Mouse (Mus musculus) brown adipose tissue, adult 24 weeks (tissue): ENCODE measurements around the gene 1700016H13Rik. TPM values are rescaled to one million over a fixed set of nuclear protein-coding genes. Genes with fewer than 3 reads are reported as not detected.

ENCODE experiments used
- H3K27ac ChIP-seq: fragments of 200-500 bp; replicated peaks from 2 replicates; pipeline ENCODE4 v1.5.1; 2012; ENCODE audit warnings: low read depth, mild to moderate bottlenecking, low read length
- H3K4me1 ChIP-seq: fragments of 200-500 bp; 2 replicates; pipeline ENCODE4 v1.6.1; 2012; ENCODE audit warnings: low read length, mixed read lengths; ENCODE audit not compliant: control insufficient read depth, insufficient read depth, insufficient read length
- H3K4me3 ChIP-seq: fragments of 200-500 bp; 2 replicates; pipeline ENCODE4 v1.5.1; 2012; ENCODE audit warnings: low read depth, mild to moderate bottlenecking, low read length, moderate library complexity; ENCODE audit not compliant: insufficient read depth
- polyA plus RNA-seq: library from polyadenylated mRNA; stranded (reverse); fragments of >200 nt; gene quantifications from 2 replicates; pipeline ENCODE4 v1.2.4, GENCODE M21; 2012; ENCODE audit not compliant: missing spikeins, insufficient read depth, insufficient read length

Gene 1700016H13Rik
- polyA plus RNA-seq, 1 experiment: not detected

DNA sequence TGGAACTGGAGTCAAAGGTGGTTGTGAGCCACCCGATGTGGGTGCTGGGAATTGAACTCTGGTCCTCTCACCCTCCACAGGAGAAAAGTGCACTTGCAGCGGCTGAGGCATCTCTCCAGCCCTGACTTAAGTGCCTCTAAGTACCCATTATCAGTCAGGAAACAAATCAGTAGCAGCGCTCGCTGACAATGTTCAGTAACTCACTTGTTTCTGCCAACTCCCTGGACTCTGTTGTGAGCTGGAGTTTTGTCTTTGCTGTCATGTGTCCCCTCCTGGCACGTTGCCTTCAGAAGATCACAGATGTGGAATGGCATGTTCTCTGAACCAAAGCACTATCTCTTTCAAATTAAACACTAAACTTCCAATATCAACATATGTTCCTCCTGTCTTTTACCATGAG is 33.8 kb upstream of the 1700016H13Rik start:
- Histone ChIP-seq H3K4me3 (no peak overlapping the region), H3K27ac (no peak overlapping the region), H3K4me1 (no peaks in the 10 kb centered on the region)

DNA sequence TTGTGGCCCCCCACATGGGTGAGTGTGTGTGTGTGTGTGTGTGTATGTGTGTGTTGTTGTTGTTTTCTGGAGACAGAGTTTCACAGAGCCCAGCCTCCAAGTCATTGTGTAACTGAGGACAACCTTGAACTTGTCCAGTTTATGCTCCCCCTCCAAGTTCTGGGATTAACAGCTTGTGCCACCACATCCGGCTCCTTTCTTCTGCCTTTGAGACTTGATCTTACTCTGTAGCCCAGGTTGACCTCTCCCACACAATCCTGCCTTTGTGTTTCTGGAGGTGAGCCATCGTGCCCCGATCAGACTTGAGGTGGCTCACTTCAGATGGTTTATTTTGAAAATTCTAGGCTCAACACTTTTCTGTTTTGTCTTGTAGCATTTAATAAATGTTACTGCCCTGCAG is 26.0 kb upstream of the 1700016H13Rik start:
- no peak overlapping the region for H3K4me3 ChIP-seq
- no peak overlapping the region for H3K27ac ChIP-seq
- no peaks in the 10 kb centered on the region for H3K4me1 ChIP-seq

- H3K4me1 ChIP-seq: no peaks in the 10 kb centered on the region
- H3K4me3 ChIP-seq: no peak overlapping the region
- no peak overlapping the region for H3K27ac ChIP-seq
These were observed 24.6 kb upstream of the 1700016H13Rik start for GRCm38 (mm10) chr5:103680381-103680780.

DNA sequence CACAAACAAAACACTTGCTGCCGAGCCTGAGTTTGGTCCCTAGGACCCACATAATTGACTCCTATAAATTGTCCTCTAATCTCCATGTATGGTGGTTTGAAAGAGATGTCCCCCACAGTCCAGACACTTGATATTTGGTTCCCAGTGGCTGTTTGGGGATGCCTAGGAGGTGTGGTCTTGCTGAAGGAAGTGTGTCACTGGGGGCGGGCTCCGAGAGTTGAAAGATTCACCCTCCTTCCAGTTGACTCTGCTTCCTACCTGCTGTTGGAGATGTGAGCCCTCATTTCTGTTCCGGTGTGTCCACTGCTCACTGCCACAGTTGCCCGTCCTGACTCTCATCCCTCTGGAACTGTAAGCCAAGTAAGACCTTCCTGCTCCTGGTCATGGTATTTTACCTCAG is 23.2 kb upstream of the 1700016H13Rik start:
- Histone ChIP-seq H3K4me3 (no peak overlapping the region), H3K4me1 (no peaks in the 10 kb centered on the region), H3K27ac (no peak overlapping the region)

DNA sequence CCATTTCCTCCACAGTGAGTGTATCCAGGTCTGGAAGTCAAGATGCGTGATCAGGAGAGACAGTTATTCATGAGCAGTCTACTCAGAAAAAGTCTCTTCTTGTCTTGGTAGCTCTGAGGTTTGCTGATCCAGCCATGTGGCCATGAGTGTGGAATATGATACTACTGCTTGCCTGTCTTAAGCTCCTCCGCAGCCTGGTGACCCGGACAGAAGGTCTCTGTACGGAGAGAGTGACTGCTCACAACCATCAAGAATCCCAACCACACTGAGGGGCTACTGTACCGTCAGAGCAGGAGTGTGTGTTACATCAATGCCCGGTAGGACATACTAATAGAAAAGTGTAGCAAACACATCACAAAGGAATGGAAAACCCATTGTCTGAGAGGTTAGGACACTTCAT is 22.1 kb upstream of the 1700016H13Rik start:
- H3K4me3 ChIP-seq: no peak overlapping the region
- H3K27ac ChIP-seq: no peak overlapping the region
- H3K4me1 ChIP-seq: no peaks in the 10 kb centered on the region

DNA sequence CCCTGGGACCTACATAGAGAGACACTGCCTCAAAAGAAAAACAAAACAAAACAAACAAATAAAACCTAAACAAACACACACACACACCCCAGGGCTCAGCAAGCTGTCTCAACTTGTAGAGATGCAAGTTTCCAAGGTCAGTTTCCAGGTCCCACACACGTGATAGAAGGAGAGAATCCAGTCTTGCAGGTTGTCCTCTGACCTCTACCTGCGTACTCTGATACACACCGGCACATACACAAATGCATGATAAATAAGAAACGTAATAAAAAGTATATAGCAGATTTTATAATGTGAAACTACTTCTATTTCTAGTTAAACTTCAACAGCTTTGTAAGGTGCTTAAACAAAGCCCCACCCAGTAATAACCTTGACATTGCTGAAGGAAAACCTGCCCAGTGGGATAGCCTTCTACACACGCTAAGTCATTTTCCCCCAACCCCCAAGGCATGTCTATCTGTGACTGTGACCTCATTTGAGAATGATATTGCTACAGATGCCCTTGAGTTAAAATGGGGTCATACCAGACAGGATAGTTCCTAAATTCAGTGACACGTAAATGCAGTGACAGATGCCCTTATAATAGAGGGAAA is 20.6 kb upstream of the 1700016H13Rik start:
- no peaks in the 10 kb centered on the region for H3K4me1 ChIP-seq
- H3K27ac ChIP-seq: no peak overlapping the region
- H3K4me3 ChIP-seq: no peak overlapping the region

GRCm38 (mm10) chr5:103674482-103674881 is 18.7 kb upstream of the 1700016H13Rik start:
- Histone ChIP-seq H3K4me3 (no peak overlapping the region), H3K4me1 (no peaks in the 10 kb centered on the region), H3K27ac (no peak overlapping the region)

GRCm38 (mm10) chr5:103673611-103674010 is 17.8 kb upstream of the 1700016H13Rik start:
- Histone ChIP-seq H3K27ac (no peak overlapping the region), H3K4me1 (no peaks in the 10 kb centered on the region), H3K4me3 (no peak overlapping the region)

DNA sequence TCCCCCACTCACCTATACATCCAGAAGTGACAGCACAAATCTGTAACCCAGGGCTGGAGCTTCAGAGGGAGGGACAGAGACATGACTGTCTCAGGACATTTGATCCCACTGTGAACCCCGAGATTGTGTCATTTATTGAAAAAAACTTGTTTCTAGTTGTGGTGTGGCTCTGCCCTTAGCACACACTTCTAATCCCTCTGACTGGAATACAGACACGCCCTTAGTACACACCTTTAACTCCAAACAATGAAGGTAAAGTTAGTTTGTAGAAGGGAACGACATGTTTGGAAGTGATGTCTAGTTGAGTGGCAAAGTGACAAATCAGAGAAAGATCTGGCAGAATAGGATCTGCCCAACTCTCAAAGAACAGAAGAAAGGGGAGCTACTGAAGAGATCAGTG is 16.0 kb upstream of the 1700016H13Rik start:
- H3K27ac ChIP-seq: no peak overlapping the region
- no peaks in the 10 kb centered on the region for H3K4me1 ChIP-seq
- H3K4me3 ChIP-seq: no peak overlapping the region

DNA sequence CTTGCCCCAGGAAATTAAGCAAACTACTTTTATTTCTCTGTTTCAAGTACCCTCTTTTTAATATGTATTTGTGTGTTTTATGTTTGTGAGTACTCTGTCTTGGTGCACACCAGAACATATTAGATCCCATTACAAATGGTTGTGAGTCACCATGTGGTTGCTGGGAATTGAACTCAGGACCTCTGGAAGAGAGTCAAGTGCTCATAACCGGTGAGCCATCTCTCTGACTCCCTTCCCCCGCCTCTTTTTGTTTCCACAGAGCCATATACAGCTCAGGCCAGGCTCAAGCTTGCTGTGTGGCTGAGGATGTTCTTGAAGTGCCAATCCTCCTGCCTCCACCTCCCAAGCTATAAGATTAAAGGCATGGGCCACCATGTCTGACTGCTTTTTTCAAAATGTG is 10.1 kb upstream of the 1700016H13Rik start:
- Histone ChIP-seq H3K4me3 (no peak overlapping the region), H3K27ac (no peak overlapping the region), H3K4me1 (no peaks in the 10 kb centered on the region)

DNA sequence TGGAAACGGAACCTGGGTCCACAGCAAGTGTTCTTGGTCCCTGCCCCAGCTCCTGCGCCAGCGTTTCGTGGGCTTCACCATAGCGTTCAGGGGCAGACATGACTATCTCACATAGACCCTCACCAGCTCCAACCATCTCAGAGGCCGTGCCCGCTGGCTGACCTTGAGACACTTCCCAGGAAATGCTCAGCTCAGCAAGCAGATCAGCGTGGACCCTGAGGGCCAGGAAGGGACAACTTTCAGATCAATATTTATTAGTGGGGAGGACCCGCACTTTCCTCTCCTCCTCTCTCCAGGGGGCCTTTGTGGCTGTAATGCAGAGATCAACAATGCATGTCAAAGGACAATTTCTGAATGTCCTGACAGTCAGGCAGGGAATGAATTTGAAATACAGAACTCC is 9.1 kb upstream of the 1700016H13Rik start:
- Histone ChIP-seq H3K4me3 (no peak overlapping the region), H3K4me1 (no peaks in the 10 kb centered on the region), H3K27ac (no peak overlapping the region)

DNA sequence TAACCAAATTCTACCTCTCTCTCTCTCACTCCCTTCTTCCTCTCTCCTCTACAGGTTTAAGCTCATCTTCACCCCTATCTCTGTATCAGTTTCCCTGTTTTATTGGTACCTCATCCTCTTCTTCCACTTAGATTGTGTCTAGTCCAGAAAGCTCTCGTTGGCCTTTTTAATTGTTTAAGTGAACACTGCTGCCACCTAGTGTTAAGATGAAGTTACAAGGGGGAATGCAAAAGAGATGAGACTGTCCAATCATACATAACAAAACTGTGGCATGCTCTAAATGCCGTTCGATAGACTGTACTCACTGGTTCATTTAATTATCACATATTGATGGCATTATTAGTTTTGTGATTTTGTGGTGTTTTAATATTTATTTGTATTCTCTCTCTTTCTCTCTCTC is 3.8 kb upstream of the 1700016H13Rik start:
- H3K4me1 ChIP-seq: no peaks in the 10 kb centered on the region
- H3K27ac ChIP-seq: no peak overlapping the region
- H3K4me3 ChIP-seq: no peak overlapping the region

DNA sequence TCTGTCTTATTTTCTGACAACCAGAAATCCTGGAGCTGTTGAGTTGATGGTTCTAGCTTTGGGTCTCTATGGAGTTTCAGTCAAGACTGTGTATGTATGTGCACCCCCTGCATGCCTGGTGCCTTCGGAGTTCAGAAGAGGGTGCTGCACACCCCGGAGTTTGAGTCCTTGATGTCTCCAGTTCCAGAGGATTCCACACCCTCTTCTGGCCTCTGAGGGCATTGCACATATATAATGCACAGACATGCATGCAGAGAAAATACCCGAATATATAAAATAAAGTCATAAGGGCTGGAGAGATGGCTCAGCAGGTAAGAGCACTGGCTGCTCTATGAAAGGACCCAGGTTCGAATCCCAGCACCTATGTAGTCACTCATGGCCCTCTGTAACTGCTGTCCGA is 3.1 kb upstream of the 1700016H13Rik start:
- no peak overlapping the region for H3K27ac ChIP-seq
- no peak overlapping the region for H3K4me3 ChIP-seq
- H3K4me1 ChIP-seq: no peaks in the 10 kb centered on the region

DNA sequence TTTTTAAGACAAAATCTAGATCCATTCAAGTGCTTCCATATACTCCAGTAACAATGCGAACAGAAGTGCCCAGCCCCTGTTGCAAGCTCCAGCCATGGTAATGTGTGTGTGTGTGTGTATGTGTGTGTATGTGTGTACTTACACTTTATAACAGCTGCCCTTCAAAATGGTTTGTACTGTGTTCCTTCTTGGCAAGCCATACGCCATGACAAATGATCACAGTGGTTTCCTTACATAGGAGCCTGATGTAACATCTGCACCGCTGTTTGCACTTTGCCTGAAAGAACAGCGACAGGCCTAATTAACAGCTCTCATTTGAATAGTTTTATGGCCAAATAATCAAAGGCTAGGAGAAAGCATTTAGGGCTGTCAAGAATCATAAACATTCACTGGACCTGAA is 1.0 kb downstream of the 1700016H13Rik start:
- no peaks in the 10 kb centered on the region for H3K4me1 ChIP-seq
- no peak overlapping the region for H3K4me3 ChIP-seq
- no peak overlapping the region for H3K27ac ChIP-seq

DNA sequence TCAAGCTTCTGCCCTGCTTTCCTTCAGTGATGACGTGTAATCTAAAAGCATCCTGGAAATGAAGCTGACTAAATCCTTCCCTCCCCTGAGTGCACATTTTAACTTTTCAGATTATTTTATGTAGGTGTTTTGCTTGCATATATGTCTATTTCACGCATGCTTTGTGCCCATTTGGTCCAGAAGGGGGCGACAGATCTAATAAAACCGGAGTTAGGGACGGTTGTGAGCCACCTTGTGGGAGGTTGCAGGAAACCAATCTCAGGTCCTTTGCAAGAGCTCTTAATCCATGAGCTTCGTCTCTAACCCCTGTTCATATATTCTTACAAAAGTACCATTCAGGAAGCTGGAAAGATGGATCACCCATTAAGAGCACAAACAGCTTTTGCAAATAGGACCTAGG is 1.6 kb downstream of the 1700016H13Rik start:
- no peak overlapping the region for H3K4me3 ChIP-seq
- no peak overlapping the region for H3K27ac ChIP-seq
- H3K4me1 ChIP-seq: no peaks in the 10 kb centered on the region

- Histone ChIP-seq H3K4me3 (no peak overlapping the region), H3K4me1 (no peaks in the 10 kb centered on the region), H3K27ac (no peak overlapping the region)
These were observed 8.5 kb downstream of the 1700016H13Rik start for GRCm38 (mm10) chr5:103647320-103647719.

DNA sequence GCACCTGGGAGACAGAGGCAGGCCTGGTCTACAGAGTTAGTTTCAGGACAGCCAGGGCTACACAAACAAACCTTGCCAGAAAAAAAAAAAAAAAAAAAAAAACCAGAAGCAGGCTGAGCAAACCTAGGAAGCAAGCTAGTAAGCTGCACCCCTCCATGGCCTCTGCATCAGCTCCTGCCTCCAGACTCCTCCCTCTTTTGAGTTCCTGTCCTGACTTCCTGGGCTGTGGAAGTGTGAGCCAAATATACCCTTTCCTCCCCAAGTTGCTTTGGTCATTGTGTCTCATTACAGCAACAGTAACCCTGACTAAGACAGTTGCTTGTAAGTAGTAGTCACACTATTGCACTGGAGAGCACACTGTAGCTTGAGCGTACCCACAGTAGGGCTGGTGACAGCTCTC is 11.6 kb downstream of the 1700016H13Rik start:
- Histone ChIP-seq H3K4me3 (no peak overlapping the region), H3K4me1 (no peaks in the 10 kb centered on the region), H3K27ac (no peak overlapping the region)
